Mouse (Mus musculus) stomach, embryonic 15.5 days (tissue): ENCODE measurements around the gene Nod1. TPM values are rescaled to one million over a fixed set of nuclear protein-coding genes. Genes with fewer than 3 reads are reported as not detected.

Source experiments
- ATAC-seq: fragments of 200-750 bp; cut with Nextera tagmentation; 2 replicates; pipeline ENCODE4 v1.8.0; 2017; ENCODE audit warnings: low read depth, moderate number of reproducible peaks, moderate TSS enrichment; ENCODE audit not compliant: insufficient read depth, low FRiP score
- H3K27ac ChIP-seq: fragments of 300-500 bp; sonication (generic); 2 replicates; pipeline ENCODE4 v1.5.1; 2015; ENCODE audit warnings: mild to moderate bottlenecking, inconsistent platforms
- H3K27me3 ChIP-seq: fragments of 300-500 bp; sonication (generic); replicated peaks from 2 replicates; pipeline ENCODE4 v1.6.1; 2015; ENCODE audit warnings: inconsistent platforms
- H3K36me3 ChIP-seq: fragments of 300-500 bp; sonication (generic); 2 replicates; pipeline ENCODE4 v1.6.1; 2015; ENCODE audit warnings: inconsistent platforms
- H3K4me1 ChIP-seq: fragments of 300-500 bp; sonication (generic); 2 replicates; pipeline ENCODE4 v1.6.1; 2015; ENCODE audit warnings: inconsistent platforms
- H3K4me2 ChIP-seq: fragments of 300-500 bp; sonication (generic); 2 replicates; pipeline ENCODE4 v1.6.1; 2015; ENCODE audit warnings: mild to moderate bottlenecking, inconsistent platforms
- H3K4me3 ChIP-seq: fragments of 300-500 bp; sonication (generic); replicated peaks from 2 replicates; pipeline ENCODE4 v1.5.1; 2015; ENCODE audit warnings: inconsistent platforms
- H3K9ac ChIP-seq: fragments of 300-500 bp; sonication (generic); 2 replicates; pipeline ENCODE4 v1.6.1; 2015; ENCODE audit warnings: inconsistent platforms
- H3K9me3 ChIP-seq: fragments of 300-500 bp; sonication (generic); 2 replicates; pipeline ENCODE4 v1.6.1; 2016; ENCODE audit warnings: inconsistent platforms
- WGBS: fragments of 180-500 bp; shearing (Covaris S2); methylation state at CpG from one replicate; pipeline ENCODE4 v1.1.7; 2015; 5-methylcytosine and 5-hydroxymethylcytosine counted together
- polyA plus RNA-seq: library from polyadenylated mRNA; unstranded; fragments of >200 nt; fragmentation: Nextera tagmentation; extraction: Ambion mirVana; gene quantifications from 2 replicates; pipeline ENCODE4 v1.2.1, GENCODE M21; 2015

The Nod1 gene
- polyA plus RNA-seq, 1 experiment from 2014 or later = 7.5 TPM

DNA sequence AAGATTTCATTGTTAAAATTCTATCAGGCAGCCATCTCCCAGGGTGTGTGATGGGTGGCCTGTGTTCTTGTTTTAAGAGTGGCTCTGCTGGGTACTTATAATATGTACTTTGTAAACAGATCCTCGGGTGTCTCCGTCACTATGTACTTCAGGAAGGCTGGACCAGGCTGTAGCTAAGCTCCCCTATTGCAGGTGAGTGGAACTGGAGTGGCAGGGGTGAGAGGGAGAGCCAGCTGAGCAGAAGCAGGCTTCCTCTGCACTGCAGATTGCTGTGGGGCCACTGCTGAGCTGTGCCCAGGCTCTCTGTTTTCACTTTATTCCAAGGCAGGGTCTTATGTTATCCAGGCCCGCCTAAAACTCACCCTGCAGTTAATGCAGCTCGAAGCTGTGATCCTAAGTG is 30.0 kb upstream of the Nod1 start:
- ATAC-seq = no peak
- H3K4me3 ChIP-seq = no peak overlapping the region
- H3K4me2 ChIP-seq = no peak overlapping the region
- H3K4me1 ChIP-seq = no peaks in the 10 kb centered on the region
- WGBS = 55% methylated on average over 4 of the region's 4 CpGs
- no peaks in the 10 kb centered on the region for H3K36me3 ChIP-seq
- no peaks in the 10 kb centered on the region for H3K9me3 ChIP-seq
- no peaks in the 10 kb centered on the region for H3K27me3 ChIP-seq
- no peak overlapping the region for H3K27ac ChIP-seq
- H3K9ac ChIP-seq = no peak overlapping the region

DNA sequence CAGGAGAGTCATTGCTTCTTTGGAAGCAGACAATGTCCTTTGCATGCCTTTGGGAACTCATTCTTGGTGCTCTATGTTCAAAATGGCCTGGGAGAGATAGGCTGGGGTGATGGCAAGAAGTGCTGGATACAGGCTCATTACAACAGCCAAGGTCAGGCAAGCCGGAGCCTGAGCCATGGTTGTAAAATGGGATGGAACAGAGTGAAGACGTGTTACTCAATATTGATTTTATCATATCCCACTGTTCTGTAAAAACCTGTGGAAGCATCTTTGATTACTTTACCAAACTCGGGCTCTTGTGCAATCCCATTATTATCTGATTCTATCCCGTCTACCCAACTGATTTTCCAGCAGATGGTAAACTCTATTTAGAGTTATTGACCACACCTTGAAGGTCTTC is 28.9 kb upstream of the Nod1 start:
- H3K9ac ChIP-seq = no peak overlapping the region
- H3K36me3 ChIP-seq = no peaks in the 10 kb centered on the region
- H3K9me3 ChIP-seq = no peaks in the 10 kb centered on the region
- no peaks in the 10 kb centered on the region for H3K27me3 ChIP-seq
- no peak overlapping the region for H3K4me2 ChIP-seq
- no peak for ATAC-seq
- no peaks in the 10 kb centered on the region for H3K4me1 ChIP-seq
- 79% methylated on average over 4 of the region's 4 CpGs for WGBS
- no peak overlapping the region for H3K27ac ChIP-seq
- no peak overlapping the region for H3K4me3 ChIP-seq

DNA sequence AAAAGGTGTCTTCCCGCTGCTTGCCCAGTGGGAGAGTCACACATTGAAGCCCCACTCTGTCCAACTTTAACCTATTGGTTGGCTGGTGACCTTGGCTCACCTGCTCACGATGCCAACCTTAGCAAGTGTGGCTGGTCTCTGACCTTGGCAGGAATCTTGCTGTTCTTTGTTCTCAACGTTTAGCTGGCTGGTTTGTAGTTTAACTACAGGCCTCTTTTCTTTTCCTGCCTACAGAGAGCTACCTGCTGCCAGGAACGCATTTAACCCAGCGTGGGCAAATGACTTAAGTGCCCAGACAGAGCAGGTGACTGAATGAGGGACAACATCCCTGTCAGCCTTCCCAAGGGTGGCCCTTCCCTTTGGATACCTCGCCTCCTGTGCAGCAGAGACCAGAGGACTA is 25.3 kb upstream of the Nod1 start:
- no peak for ATAC-seq
- peaks cover 4% of the 10 kb centered on the region; the same call in 1 of the 2 replicates for H3K4me1 ChIP-seq
- 82% methylated on average over 6 of the region's 6 CpGs for WGBS

DNA sequence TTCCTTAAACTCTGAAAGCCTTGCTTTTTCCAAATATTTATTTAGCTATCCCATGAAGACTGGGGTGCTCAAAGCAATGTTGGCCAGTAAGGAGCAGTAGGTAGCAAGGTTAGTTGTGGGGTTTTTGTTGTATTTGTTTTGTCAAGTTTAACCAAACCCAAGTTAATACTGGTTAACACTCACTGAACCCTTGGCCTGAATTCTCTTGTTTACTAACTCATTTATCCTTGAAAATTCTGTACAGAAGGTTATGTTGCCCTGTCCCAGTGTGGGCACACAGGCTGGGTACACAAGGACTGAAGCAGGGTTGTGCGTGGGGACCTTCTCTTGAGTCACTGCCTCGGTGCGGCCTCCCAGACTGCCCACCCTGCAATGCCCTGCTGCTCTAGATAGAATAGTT is 23.9 kb upstream of the Nod1 start:
- no peak for ATAC-seq
- Histone ChIP-seq H3K4me2 (no peak overlapping the region), H3K27ac (no peak overlapping the region), H3K9ac (no peak overlapping the region), H3K4me3 (no peak overlapping the region), H3K36me3 (no peaks in the 10 kb centered on the region), H3K4me1 (peaks cover 6% of the 10 kb centered on the region; the same call in 1 of the 2 replicates), H3K9me3 (no peaks in the 10 kb centered on the region), H3K27me3 (no peaks in the 10 kb centered on the region)
- 85% methylated on average over 3 of the region's 3 CpGs for WGBS

More for the DNA sequence above, 25.3 kb upstream of the Nod1 start:
- Histone ChIP-seq H3K4me3 (no peak overlapping the region), H3K36me3 (no peaks in the 10 kb centered on the region), H3K4me2 (no peak overlapping the region), H3K27me3 (no peaks in the 10 kb centered on the region), H3K9ac (no peak overlapping the region), H3K9me3 (no peaks in the 10 kb centered on the region), H3K27ac (no peak overlapping the region)

DNA sequence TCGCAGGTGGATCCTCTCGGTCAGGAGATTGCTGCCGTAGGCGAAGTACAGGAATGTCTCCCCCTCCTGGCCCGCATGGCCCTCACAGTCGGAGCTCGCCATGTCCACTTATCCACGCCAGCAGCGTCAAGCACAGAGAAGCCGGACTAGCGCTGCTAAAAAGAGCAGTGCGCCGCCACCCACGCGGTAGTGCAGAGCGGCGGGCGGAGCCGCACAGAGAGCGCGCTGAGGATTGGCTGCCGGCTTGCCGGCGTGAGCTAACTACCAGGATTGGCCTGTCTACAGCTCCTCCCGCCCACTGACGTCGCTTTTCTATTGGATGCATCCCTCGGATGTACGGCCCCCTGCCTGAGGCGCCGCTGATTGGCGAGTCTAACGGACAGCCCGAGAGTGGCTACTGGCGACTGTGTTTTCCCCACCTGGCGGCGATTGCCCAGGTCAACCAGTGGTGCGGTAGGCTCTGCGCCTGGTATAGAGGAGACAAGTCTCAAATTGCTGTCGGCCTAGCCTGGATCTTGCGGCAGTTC is 20.4 kb upstream of the Nod1 start, which contains the start of gene Ggct:
Gene Ggct, minus strand, starts transcription at position 217 of the 527 bp plus-strand sequence.
- Histone ChIP-seq H3K9me3 (no peaks in the 10 kb centered on the region), H3K4me3 (peak within 1 kb of the TSS; percentile 58), H3K4me2 (peak within 1 kb of the TSS; percentile 98), H3K4me1 (peaks cover 6% of the 10 kb centered on the region; the same call in 1 of the 2 replicates), H3K36me3 (no peaks in the 10 kb centered on the region), H3K9ac (peak within 1 kb of the TSS; percentile 38; the same call in 1 of the 2 replicates), H3K27ac (0 out of 2 replicates have a peak within 1 kb of the TSS, but pooled peaks have one; percentile 51), H3K27me3 (no peaks in the 10 kb centered on the region)
- 1% methylated on average over 41 of the region's 41 CpGs for WGBS
- ATAC-seq = peak; percentile 100

DNA sequence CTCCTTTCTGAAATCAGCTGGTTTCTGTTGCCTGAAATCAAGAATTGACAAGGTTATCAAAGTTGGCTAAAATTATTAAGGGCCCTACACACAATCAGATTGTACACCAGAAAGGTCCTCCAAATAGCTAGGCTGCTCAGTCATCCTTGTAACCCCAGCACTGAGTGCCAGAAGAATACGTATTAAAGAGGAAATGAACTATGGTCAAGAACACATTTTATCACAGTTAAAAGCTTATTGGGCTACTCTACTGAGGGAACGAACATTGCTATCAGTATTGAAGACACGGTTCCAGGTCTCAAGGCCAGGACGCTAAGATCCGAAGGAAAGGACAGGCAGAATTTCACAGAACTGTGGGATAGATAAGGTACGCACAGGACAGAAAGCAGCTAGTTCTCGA is 19.7 kb upstream of the Nod1 start:
- no peak for ATAC-seq
- H3K27me3 ChIP-seq = no peaks in the 10 kb centered on the region
- no peaks in the 10 kb centered on the region for H3K36me3 ChIP-seq
- H3K4me2 ChIP-seq = peak overlapping the region; percentile 98
- 0 out of 2 replicates have a peak overlapping the region, but pooled peaks have one; percentile 51 for H3K27ac ChIP-seq
- peak overlapping the region; percentile 38; the same call in 1 of the 2 replicates for H3K9ac ChIP-seq
- H3K9me3 ChIP-seq = no peaks in the 10 kb centered on the region
- WGBS = 1% methylated on average over 7 of the region's 7 CpGs
- H3K4me3 ChIP-seq = peak overlapping the region; percentile 58
- H3K4me1 ChIP-seq = peaks cover 6% of the 10 kb centered on the region; the same call in 1 of the 2 replicates

DNA sequence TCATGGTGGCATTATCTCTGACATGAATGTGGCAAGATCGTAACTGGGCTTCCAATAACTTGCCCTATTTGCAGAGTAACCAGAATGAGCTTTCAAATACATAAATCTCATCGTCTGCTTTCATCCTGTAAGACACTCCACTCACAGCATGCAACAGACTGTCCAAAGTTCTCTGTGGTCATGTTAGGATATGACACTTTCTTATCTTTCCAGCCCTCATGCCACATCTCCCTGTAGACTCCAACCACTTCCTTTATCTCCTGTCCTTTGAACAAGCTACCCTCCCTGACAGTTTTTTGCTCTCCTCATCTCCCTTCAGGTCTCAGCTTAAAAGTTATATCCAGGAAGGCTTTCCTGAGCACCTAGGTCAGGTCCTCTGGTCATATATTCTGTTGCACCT is 18.8 kb upstream of the Nod1 start:
- Histone ChIP-seq H3K36me3 (no peaks in the 10 kb centered on the region), H3K9ac (no peak overlapping the region), H3K27me3 (no peaks in the 10 kb centered on the region), H3K27ac (no peak overlapping the region), H3K9me3 (no peaks in the 10 kb centered on the region), H3K4me2 (no peak overlapping the region), H3K4me1 (peaks cover 6% of the 10 kb centered on the region; the same call in 1 of the 2 replicates), H3K4me3 (no peak overlapping the region)
- ATAC-seq = no peak
- 71% methylated on average over 2 of the region's 2 CpGs for WGBS

DNA sequence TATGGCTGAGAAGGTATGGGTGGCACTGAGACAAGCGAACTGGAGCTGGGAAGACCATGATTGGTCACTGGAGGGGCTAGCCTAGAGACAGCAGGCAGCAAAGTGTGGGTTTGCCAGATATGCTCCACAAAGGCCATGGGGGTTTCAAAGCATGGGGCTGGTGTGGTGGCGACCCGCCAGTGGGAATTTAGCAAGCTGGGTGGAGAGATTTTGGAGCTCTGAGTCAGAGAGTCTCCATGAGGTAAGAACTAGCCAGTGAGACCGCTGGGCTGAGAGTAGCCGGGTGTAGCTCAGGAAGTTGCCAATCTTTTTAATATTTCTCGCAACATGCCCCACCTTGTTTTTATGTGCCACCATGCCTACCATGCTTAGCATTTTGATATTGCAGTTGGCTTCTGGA is 15.7 kb upstream of the Nod1 start:
- H3K9me3 ChIP-seq = no peaks in the 10 kb centered on the region
- no peak overlapping the region for H3K9ac ChIP-seq
- WGBS = 93% methylated on average over 6 of the region's 6 CpGs

DNA sequence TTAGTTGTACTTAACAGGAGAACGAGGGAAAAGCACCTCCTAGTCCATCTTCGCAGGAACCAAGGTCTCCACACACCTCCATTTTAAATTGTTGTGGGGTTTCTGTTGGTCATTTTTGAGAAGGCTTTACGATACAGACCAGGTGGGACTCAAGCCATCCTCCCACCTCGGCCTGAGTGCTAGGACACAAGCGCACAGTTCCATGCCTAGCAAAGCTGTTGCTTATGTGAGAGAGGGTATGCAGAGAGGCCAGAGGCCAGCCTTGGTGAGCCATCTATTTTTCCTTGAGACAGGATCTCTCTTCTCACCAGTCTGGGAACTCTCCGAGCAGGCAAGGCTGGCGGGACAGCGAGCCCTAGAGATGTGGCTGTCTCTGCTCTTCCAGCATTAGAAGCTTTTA is 11.7 kb upstream of the Nod1 start:
- no peak for ATAC-seq
- H3K4me1 ChIP-seq = no peaks in the 10 kb centered on the region
- no peak overlapping the region for H3K9ac ChIP-seq
- H3K27me3 ChIP-seq = no peaks in the 10 kb centered on the region
- 89% methylated on average over 8 of the region's 8 CpGs for WGBS
- no peaks in the 10 kb centered on the region for H3K36me3 ChIP-seq
- H3K4me2 ChIP-seq = no peak overlapping the region
- H3K9me3 ChIP-seq = no peaks in the 10 kb centered on the region
- H3K4me3 ChIP-seq = no peak overlapping the region
- H3K27ac ChIP-seq = no peak overlapping the region

More for the DNA sequence above, 15.7 kb upstream of the Nod1 start:
- no peaks in the 10 kb centered on the region for H3K36me3 ChIP-seq
- H3K4me1 ChIP-seq = peaks cover 3% of the 10 kb centered on the region; the same call in 1 of the 2 replicates
- no peak overlapping the region for H3K27ac ChIP-seq
- no peak overlapping the region for H3K4me2 ChIP-seq
- H3K27me3 ChIP-seq = no peaks in the 10 kb centered on the region
- ATAC-seq = no peak
- H3K4me3 ChIP-seq = no peak overlapping the region

DNA sequence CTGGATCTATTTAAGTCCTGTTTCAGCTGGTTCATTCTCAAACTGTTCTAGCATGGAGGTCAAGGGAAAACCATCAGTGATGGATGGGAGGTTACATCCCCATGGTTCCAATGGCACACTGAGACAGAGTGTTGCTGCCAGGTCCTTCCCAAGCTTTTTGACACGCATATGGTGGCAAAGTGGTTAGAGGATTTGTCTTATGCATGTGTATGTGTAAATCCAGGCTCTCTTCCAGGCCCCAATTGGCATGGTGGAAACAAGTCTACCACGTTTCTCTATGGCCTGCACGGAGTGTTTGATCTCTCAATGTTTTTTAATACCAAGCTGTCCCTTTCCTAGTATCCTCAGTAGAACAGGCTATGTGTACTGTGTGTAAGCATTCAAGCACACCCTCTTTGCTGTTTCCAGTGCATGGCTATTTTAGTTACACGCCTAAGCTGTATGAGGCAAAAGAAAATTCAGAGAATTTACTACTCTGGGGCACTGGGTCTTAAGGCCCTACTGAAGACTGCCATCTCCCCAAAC is 11.2 kb upstream of the Nod1 start:
- H3K4me3 ChIP-seq = no peak overlapping the region
- ATAC-seq = no peak

DNA sequence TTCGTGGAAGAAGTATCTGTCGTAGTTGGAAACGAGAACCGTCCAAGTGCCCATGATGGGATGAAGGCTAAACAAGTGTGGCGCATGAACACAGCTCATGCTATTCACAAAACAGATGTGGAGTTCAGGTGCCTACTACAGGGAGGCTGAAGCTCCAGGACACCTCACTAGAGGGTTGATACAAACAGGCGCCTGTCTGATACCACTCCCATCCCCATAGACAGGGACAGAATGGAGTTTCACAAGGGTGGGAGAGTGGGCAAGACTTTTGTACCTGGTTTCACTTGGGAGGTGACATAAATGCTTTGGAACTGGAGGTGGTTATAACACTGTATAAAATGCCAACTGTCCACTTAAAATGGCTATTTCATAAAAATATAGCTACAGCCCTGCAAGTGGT is 7.0 kb upstream of the Nod1 start:
- WGBS = 95% methylated on average over 6 of the region's 6 CpGs
- Histone ChIP-seq H3K27me3 (no peaks in the 10 kb centered on the region), H3K4me2 (no peak overlapping the region), H3K27ac (no peak overlapping the region), H3K4me3 (no peak overlapping the region), H3K9me3 (no peaks in the 10 kb centered on the region), H3K36me3 (no peaks in the 10 kb centered on the region), H3K4me1 (no peaks in the 10 kb centered on the region), H3K9ac (no peak overlapping the region)
- ATAC-seq = no peak

More for the DNA sequence above, 11.2 kb upstream of the Nod1 start:
- Histone ChIP-seq H3K27ac (no peak overlapping the region), H3K9me3 (no peaks in the 10 kb centered on the region), H3K27me3 (no peaks in the 10 kb centered on the region), H3K4me1 (no peaks in the 10 kb centered on the region), H3K9ac (no peak overlapping the region), H3K4me2 (no peak overlapping the region), H3K36me3 (no peaks in the 10 kb centered on the region)
- 87% methylated on average over 4 of the region's 4 CpGs for WGBS

DNA sequence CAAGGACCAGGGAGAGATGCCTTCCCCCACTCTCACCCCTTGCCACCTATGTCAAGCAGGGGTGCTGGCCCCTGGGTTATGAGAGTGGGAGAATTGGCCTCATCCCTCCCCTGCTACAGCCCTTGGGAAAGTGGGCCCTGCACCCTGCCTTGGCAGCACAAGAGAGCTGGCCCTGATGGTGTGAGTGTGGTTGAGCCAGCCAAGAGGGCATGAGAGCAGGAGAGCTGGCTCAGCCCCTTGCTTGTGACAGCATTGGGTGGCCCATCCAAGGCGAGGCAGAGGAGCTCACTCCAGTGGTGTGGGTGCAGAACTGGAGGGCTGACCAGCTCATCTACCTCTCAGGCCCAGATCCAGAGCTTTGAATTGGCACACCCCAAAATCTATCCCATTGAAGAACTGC is 3.2 kb upstream of the Nod1 start:
- Histone ChIP-seq H3K36me3 (no peaks in the 10 kb centered on the region), H3K9ac (no peak overlapping the region), H3K4me2 (no peak overlapping the region), H3K4me3 (no peak overlapping the region), H3K27ac (no peak overlapping the region), H3K4me1 (no peaks in the 10 kb centered on the region), H3K27me3 (no peaks in the 10 kb centered on the region), H3K9me3 (no peaks in the 10 kb centered on the region)
- ATAC-seq = no peak
- 52% methylated on average over 1 of the region's 1 CpGs for WGBS
